Mouse (Mus musculus) midbrain, embryonic 14.5 days (tissue): ENCODE data around the gene Ikzf3. TPM values are rescaled to one million over a fixed set of nuclear protein-coding genes. Genes with fewer than 3 reads are reported as not detected.

Source experiments
- ATAC-seq: fragments of 200-750 bp; cut with Nextera tagmentation; 2 replicates; pipeline ENCODE4 v1.8.0; 2017; ENCODE audit warnings: moderate number of reproducible peaks, moderate library complexity; ENCODE audit not compliant: low FRiP score, low TSS enrichment
- DNase-seq: peaks from one replicate; pipeline ENCODE4 v3.0.0-alpha.2; 2015
- H3K27ac ChIP-seq: fragments of 300-500 bp; sonication (generic); replicated peaks from 2 replicates; pipeline ENCODE4 v1.5.1; 2014; ENCODE audit warnings: mild to moderate bottlenecking, low read depth, low read length, moderate library complexity
- H3K27me3 ChIP-seq: fragments of 300-500 bp; sonication (generic); 2 replicates; pipeline ENCODE4 v1.6.1; 2014; ENCODE audit warnings: low read length, control low read depth, mixed read lengths; ENCODE audit not compliant: control insufficient read depth, insufficient read depth
- H3K36me3 ChIP-seq: fragments of 300-500 bp; sonication (generic); 2 replicates; pipeline ENCODE4 v1.6.1; 2014; ENCODE audit warnings: low read length, control low read depth; ENCODE audit not compliant: control insufficient read depth, insufficient read depth
- H3K4me1 ChIP-seq: fragments of 300-500 bp; sonication (generic); 2 replicates; pipeline ENCODE4 v1.6.1; 2014; ENCODE audit warnings: mild to moderate bottlenecking, antibody characterized with exemption, low read length, control low read depth; ENCODE audit not compliant: control insufficient read depth, insufficient read depth
- H3K4me2 ChIP-seq: fragments of 300-500 bp; sonication (generic); 2 replicates; pipeline ENCODE4 v1.6.1; 2014; ENCODE audit warnings: mild to moderate bottlenecking, low read length, moderate library complexity
- H3K4me3 ChIP-seq: fragments of 300-500 bp; sonication (generic); replicated peaks from 2 replicates; pipeline ENCODE4 v1.5.1; 2014; ENCODE audit warnings: low read depth, low read length
- H3K9ac ChIP-seq: fragments of 300-500 bp; sonication (generic); replicated peaks from 2 replicates; pipeline ENCODE4 v1.6.1; 2014; ENCODE audit warnings: mild to moderate bottlenecking, low read length, moderate library complexity
- H3K9me3 ChIP-seq: fragments of 300-500 bp; sonication (generic); 2 replicates; pipeline ENCODE4 v1.6.1; 2016; ENCODE audit warnings: low read length, control low read depth, mixed read lengths; ENCODE audit not compliant: control insufficient read depth
- WGBS: fragments of 180-500 bp; shearing (Covaris S2); extraction: QIAGEN DNeasy Blood & Tissue Kit; methylation state at CpG from one replicate; pipeline ENCODE4 v1.1.7; 2014; 5-methylcytosine and 5-hydroxymethylcytosine counted together
- polyA plus RNA-seq: library from polyadenylated mRNA; unstranded; fragments of >200 nt; fragmentation: Nextera tagmentation; extraction: Ambion mirVana; gene quantifications from 2 replicates; pipeline ENCODE4 v1.2.1, GENCODE M21; 2014

Gene Ikzf3
- polyA plus RNA-seq, 1 experiment from 2014 or later: not detected

- DNase-seq: no peak
- ATAC-seq: no peak
- Histone ChIP-seq H3K4me3 (no peak overlapping the region), H3K4me1 (0 out of 2 replicates have a peak, but pooled peaks cover 4% of the 10 kb centered on the region), H3K27me3 (no peaks in the 10 kb centered on the region), H3K27ac (no peak overlapping the region), H3K9ac (no peak overlapping the region), H3K4me2 (no peak overlapping the region), H3K36me3 (no peaks in the 10 kb centered on the region), H3K9me3 (no peaks in the 10 kb centered on the region)
- WGBS: 89% methylated on average over 9 of the region's 9 CpGs
Measured at GRCm38 (mm10) chr11:98475630-98476433, 70.0 kb downstream of the Ikzf3 start.

GRCm38 (mm10) chr11:98474967-98475366 is 70.9 kb downstream of the Ikzf3 start:
- H3K4me3 ChIP-seq: no peak overlapping the region
- no peak overlapping the region for H3K9ac ChIP-seq
- no peak overlapping the region for H3K4me2 ChIP-seq
- DNase-seq: no peak
- H3K36me3 ChIP-seq: no peaks in the 10 kb centered on the region
- 91% methylated on average over 11 of the region's 11 CpGs for WGBS
- no peak for ATAC-seq
- H3K27ac ChIP-seq: no peak overlapping the region
- no peaks in the 10 kb centered on the region for H3K27me3 ChIP-seq
- H3K9me3 ChIP-seq: no peaks in the 10 kb centered on the region
- H3K4me1 ChIP-seq: 0 out of 2 replicates have a peak, but pooled peaks cover 4% of the 10 kb centered on the region

- H3K4me3 ChIP-seq: no peak overlapping the region
- H3K27ac ChIP-seq: no peak overlapping the region
- no peaks in the 10 kb centered on the region for H3K36me3 ChIP-seq
- DNase-seq: no peak
- no peaks in the 10 kb centered on the region for H3K9me3 ChIP-seq
- H3K4me1 ChIP-seq: 0 out of 2 replicates have a peak, but pooled peaks cover 4% of the 10 kb centered on the region
- H3K9ac ChIP-seq: no peak overlapping the region
- WGBS: 67% methylated on average over 8 of the region's 8 CpGs
- H3K27me3 ChIP-seq: no peaks in the 10 kb centered on the region
- no peak overlapping the region for H3K4me2 ChIP-seq
- no peak for ATAC-seq
Measured at GRCm38 (mm10) chr11:98473916-98474479, 71.8 kb downstream of the Ikzf3 start.

- DNase-seq (no peak), ATAC-seq (no peak)
- Histone ChIP-seq H3K36me3 (no peaks in the 10 kb centered on the region), H3K27ac (no peak overlapping the region), H3K9me3 (no peaks in the 10 kb centered on the region), H3K9ac (no peak overlapping the region), H3K4me3 (no peak overlapping the region), H3K4me1 (0 out of 2 replicates have a peak, but pooled peaks cover 4% of the 10 kb centered on the region), H3K4me2 (no peak overlapping the region), H3K27me3 (no peaks in the 10 kb centered on the region)
- 28% methylated on average over 4 of the region's 4 CpGs for WGBS
Measured at GRCm38 (mm10) chr11:98472696-98473095, 73.1 kb downstream of the Ikzf3 start.

- Histone ChIP-seq H3K27me3 (no peaks in the 10 kb centered on the region), H3K27ac (no peak overlapping the region), H3K9ac (no peak overlapping the region), H3K36me3 (no peaks in the 10 kb centered on the region), H3K4me1 (0 out of 2 replicates have a peak, but pooled peaks cover 4% of the 10 kb centered on the region), H3K4me2 (no peak overlapping the region), H3K4me3 (no peak overlapping the region), H3K9me3 (no peaks in the 10 kb centered on the region)
- DNase-seq: no peak
- no peak for ATAC-seq
- 81% methylated on average over 6 of the region's 6 CpGs for WGBS
Measured at GRCm38 (mm10) chr11:98470795-98471194, 75.0 kb downstream of the Ikzf3 start.

- DNase-seq: no peak
- WGBS: 84% methylated on average over 22 of the region's 22 CpGs
- Histone ChIP-seq H3K4me2 (no peak overlapping the region), H3K9me3 (no peaks in the 10 kb centered on the region), H3K36me3 (no peaks in the 10 kb centered on the region), H3K4me1 (0 out of 2 replicates have a peak, but pooled peaks cover 4% of the 10 kb centered on the region), H3K9ac (no peak overlapping the region), H3K27ac (no peak overlapping the region), H3K27me3 (no peaks in the 10 kb centered on the region), H3K4me3 (no peak overlapping the region)
- no peak for ATAC-seq
Measured at GRCm38 (mm10) chr11:98469761-98470714, 75.8 kb downstream of the Ikzf3 start.

- Histone ChIP-seq H3K4me3 (no peak overlapping the region), H3K9ac (no peak overlapping the region), H3K27me3 (peaks cover 6% of the 10 kb centered on the region), H3K9me3 (no peaks in the 10 kb centered on the region), H3K27ac (no peak overlapping the region), H3K4me2 (no peak overlapping the region), H3K4me1 (no peaks in the 10 kb centered on the region), H3K36me3 (no peaks in the 10 kb centered on the region)
- DNase-seq (no peak), ATAC-seq (no peak)
- 79% methylated on average over 6 of the region's 6 CpGs for WGBS
Measured at GRCm38 (mm10) chr11:98464516-98464915, 81.3 kb downstream of the Ikzf3 start.

GRCm38 (mm10) chr11:98463911-98464310 is 81.9 kb downstream of the Ikzf3 start:
- ATAC-seq (no peak), DNase-seq (no peak)
- no peak overlapping the region for H3K27ac ChIP-seq
- H3K4me1 ChIP-seq: no peaks in the 10 kb centered on the region
- H3K36me3 ChIP-seq: no peaks in the 10 kb centered on the region
- H3K4me2 ChIP-seq: no peak overlapping the region
- WGBS: 88% methylated on average over 9 of the region's 9 CpGs
- H3K27me3 ChIP-seq: peaks cover 12% of the 10 kb centered on the region
- no peak overlapping the region for H3K4me3 ChIP-seq
- no peak overlapping the region for H3K9ac ChIP-seq
- no peaks in the 10 kb centered on the region for H3K9me3 ChIP-seq
